Mouse (Mus musculus): ENCODE data around the gene Kcns3.
A peak's percentile ranks its signal among the peaks of the same experiment; 100 is the strongest.
"Not testable (repeated sequence)": the region's sequence is repeated elsewhere in the genome, so short reads cannot be mapped to it uniquely, and the experiment has no call there.

The Kcns3 gene

DNA sequence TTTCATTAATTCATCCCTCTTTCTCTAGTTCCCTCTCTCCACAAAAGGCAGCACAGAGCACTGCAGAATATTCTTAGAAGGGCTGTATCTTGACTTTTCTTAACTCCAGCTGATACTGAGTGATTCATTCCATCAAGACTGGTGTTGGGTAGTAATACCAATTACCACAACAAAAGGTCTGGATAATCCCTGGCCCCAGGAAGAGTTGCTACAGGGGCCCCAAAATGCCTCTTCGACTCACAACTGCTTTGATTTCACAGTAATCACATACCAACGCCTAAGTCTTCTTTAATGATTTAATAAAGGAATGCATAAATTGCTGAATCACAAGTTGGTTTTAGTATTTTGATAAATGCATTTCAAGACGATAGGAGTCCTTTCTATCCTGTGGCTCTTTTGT is 21.7 kb downstream of the Kcns3 start:
- Histone ChIP-seq H3K4me1 (replicated peaks; ENCODE audit: low read depth, low read length) (peaks cover 23% of the 10 kb centered on the region), H3K4me3 (replicated peaks; ENCODE audit: low read length) (no peak overlapping the region), H3K27me3 (ENCODE audit: insufficient read depth, low read length) (no peaks in the 10 kb centered on the region), H3K9me3 (ENCODE audit: low read length) (no peaks in the 10 kb centered on the region), H3K36me3 (ENCODE audit: insufficient read depth, low read length) (no peaks in the 10 kb centered on the region)
- no peak for TF ChIP-seq CTCF (conservative IDR thresholded peaks at IDR 0.05; ENCODE audit: low read length)
- TF ChIP-seq POU5F1 (IDR thresholded peaks at IDR 0.05; ENCODE audit: borderline replicate concordance, low read length), result no peak
- no peak; the same call in 1 of the 2 replicates for TF ChIP-seq NANOG (IDR thresholded peaks at IDR 0.05; ENCODE audit: borderline replicate concordance, low read length)

DNA sequence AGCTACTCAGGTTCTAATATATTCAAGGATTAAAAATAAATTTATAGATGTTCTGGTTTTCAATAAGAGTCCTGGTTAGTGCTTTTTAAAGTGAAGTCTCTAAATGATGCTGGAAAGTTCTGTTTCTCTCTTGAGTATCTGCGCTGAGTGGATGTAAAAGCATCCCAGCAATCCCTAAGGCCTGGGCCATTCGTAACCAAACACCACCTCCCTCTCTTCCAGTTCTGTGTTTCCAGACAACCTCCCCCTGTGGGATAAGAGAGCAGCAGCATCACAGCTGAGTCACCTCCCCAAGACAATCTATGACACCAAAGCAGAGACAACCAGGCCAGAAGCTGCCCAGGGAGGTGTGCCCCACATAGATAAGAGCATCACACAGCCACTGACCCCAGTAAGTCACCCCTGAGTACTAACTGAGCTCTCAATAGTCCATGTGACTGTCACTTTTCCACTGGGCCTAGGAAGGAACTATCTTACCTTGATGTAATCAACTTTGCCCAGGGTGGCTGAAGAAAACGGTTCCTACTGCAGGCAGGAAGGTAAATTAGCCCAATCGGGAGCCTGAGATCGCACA is 24.6 kb downstream of the Kcns3 start:
- no peaks in the 10 kb centered on the region for H3K27me3 ChIP-seq (ENCODE audit: insufficient read depth, low read length)
- no peak for TF ChIP-seq CTCF (conservative IDR thresholded peaks at IDR 0.05; ENCODE audit: low read length)
- no peak for TF ChIP-seq POU5F1 (IDR thresholded peaks at IDR 0.05; ENCODE audit: borderline replicate concordance, low read length)
- no peak for TF ChIP-seq NANOG (IDR thresholded peaks at IDR 0.05; ENCODE audit: borderline replicate concordance, low read length)
- peaks cover 22% of the 10 kb centered on the region for H3K4me1 ChIP-seq (replicated peaks; ENCODE audit: low read depth, low read length)

DNA sequence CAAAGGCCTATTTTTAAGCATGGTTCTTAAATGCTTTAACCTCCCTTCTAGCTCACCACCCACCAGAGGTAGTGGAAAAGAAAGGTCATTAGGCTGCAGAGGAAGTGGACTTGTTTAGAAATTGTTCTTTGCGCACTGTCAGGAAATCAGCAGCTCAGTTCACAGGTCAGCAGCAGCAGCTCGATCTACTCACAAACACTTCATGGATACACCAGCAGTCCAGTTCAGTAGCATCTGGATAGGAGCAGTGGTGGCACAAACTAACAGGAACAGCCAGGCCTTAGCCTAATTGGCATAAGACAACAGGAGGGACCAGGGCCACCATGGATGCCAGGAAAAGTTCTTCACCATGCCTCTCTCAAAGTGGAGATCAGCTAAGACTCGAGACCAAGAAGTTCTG is 49.3 kb downstream of the Kcns3 start:
- no peak overlapping the region for H3K4me3 ChIP-seq (replicated peaks; ENCODE audit: low read length)
- H3K9me3 ChIP-seq (ENCODE audit: low read length), result no peaks in the 10 kb centered on the region
- TF ChIP-seq CTCF (conservative IDR thresholded peaks at IDR 0.05; ENCODE audit: low read length) (no peak), POU5F1 (IDR thresholded peaks at IDR 0.05; ENCODE audit: borderline replicate concordance, low read length) (no peak), NANOG (IDR thresholded peaks at IDR 0.05; ENCODE audit: borderline replicate concordance, low read length) (no peak)
- H3K4me1 ChIP-seq (replicated peaks; ENCODE audit: low read depth, low read length), result no peaks in the 10 kb centered on the region
- H3K27me3 ChIP-seq (ENCODE audit: insufficient read depth, low read length), result no peaks in the 10 kb centered on the region
- no peaks in the 10 kb centered on the region for H3K36me3 ChIP-seq (ENCODE audit: insufficient read depth, low read length)

More for the DNA sequence above, 24.6 kb downstream of the Kcns3 start:
- H3K36me3 ChIP-seq (ENCODE audit: insufficient read depth, low read length), result no peaks in the 10 kb centered on the region
- H3K9me3 ChIP-seq (ENCODE audit: low read length), result no peaks in the 10 kb centered on the region
- H3K4me3 ChIP-seq (replicated peaks; ENCODE audit: low read length), result no peak overlapping the region

DNA sequence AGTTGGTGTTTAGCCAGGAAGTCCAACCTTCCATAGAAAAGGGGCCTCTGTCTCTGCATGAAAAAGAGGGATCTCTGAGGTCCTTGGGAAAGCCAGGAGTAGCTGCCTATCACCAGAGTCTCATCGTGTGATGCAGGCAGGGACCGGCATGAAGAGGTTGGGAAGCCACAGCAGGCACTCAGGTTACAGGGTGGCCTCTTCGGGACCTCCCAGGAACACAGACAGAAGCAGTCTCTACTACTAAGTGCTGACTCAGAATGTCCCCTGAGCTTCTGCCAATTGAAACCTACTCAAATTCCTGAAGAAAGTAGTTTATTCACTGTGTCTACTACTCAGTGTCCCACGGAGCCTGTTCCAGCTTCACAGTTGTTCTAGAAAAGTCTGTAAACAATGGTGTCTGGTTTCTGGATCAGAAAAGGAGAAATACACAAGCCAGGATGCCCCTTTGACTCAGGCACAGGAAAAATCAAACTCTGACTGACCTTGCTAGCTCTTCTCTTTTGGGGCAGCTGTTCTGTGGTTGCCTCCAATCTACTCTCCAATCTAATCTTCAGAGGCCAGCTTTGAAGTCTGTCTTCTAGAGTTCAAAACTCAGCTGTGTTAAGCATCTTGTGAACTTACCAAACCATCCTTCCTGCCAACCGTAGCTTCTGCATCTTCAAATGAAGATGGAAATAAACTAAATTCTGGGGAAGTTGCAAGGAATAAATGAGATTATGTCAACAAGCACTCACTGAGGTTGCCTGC is 62.1 kb downstream of the Kcns3 start:
- H3K4me1 ChIP-seq (replicated peaks; ENCODE audit: low read depth, low read length), result no peaks in the 10 kb centered on the region
- H3K9me3 ChIP-seq (ENCODE audit: low read length), result no peaks in the 10 kb centered on the region
- TF ChIP-seq NANOG (IDR thresholded peaks at IDR 0.05; ENCODE audit: borderline replicate concordance, low read length) (no peak), CTCF (conservative IDR thresholded peaks at IDR 0.05; ENCODE audit: low read length) (no peak), POU5F1 (IDR thresholded peaks at IDR 0.05; ENCODE audit: borderline replicate concordance, low read length) (no peak)
- H3K4me3 ChIP-seq (replicated peaks; ENCODE audit: low read length), result no peak overlapping the region
- H3K36me3 ChIP-seq (ENCODE audit: insufficient read depth, low read length), result 0 out of 2 replicates have a peak, but pooled peaks cover 8% of the 10 kb centered on the region
- no peaks in the 10 kb centered on the region for H3K27me3 ChIP-seq (ENCODE audit: insufficient read depth, low read length)

DNA sequence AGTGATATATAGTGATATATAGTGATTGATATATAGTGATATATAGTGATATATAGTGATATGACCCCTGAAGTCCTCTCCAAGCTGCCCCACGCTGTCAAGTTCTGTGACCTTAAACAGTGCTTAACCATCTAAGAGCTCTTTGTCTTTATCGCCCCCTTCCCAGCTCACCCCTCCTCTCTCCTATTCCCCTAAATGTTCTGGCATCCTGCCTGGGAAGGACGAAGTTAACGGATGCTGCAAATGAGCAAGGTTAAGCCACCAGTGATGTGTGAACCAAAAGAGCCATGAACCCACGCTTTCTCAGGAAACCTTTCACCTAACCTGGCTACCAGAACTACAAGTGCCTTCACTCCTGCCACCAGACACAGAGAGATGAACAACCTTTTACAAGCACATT is 64.0 kb downstream of the Kcns3 start:
- no peak overlapping the region for H3K4me3 ChIP-seq (replicated peaks; ENCODE audit: low read length)
- 0 out of 2 replicates have a peak, but pooled peaks cover 7% of the 10 kb centered on the region for H3K36me3 ChIP-seq (ENCODE audit: insufficient read depth, low read length)
- no peaks in the 10 kb centered on the region for H3K4me1 ChIP-seq (replicated peaks; ENCODE audit: low read depth, low read length)
- H3K9me3 ChIP-seq (ENCODE audit: low read length), result no peaks in the 10 kb centered on the region
- no peaks in the 10 kb centered on the region for H3K27me3 ChIP-seq (ENCODE audit: insufficient read depth, low read length)
- TF ChIP-seq CTCF (conservative IDR thresholded peaks at IDR 0.05; ENCODE audit: low read length) (no peak), POU5F1 (IDR thresholded peaks at IDR 0.05; ENCODE audit: borderline replicate concordance, low read length) (no peak), NANOG (IDR thresholded peaks at IDR 0.05; ENCODE audit: borderline replicate concordance, low read length) (no peak)

DNA sequence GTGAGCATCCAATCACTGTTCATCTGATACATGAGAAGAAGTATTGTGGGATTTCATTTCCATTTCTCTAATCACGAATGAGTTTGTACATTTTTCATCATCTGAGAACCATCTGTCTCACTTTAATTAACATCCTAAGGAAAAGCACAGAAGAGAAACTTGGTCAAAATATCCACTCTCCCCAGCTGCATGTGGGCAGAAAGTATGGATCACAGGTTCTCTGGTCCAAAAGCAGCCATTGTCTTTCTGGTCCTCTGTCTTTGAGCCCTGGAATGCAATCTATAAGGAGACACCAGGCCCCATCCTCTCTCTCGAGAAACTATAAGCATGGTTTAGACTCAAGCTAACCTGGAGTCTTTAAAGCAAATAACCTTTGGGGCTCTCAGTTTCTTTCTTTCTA is 79.8 kb downstream of the Kcns3 start:
- no peak overlapping the region for H3K4me3 ChIP-seq (replicated peaks; ENCODE audit: low read length)
- H3K27me3 ChIP-seq (ENCODE audit: insufficient read depth, low read length), result no peaks in the 10 kb centered on the region
- no peaks in the 10 kb centered on the region for H3K4me1 ChIP-seq (replicated peaks; ENCODE audit: low read depth, low read length)
- TF ChIP-seq NANOG (IDR thresholded peaks at IDR 0.05; ENCODE audit: borderline replicate concordance, low read length) (no peak), POU5F1 (IDR thresholded peaks at IDR 0.05; ENCODE audit: borderline replicate concordance, low read length) (no peak), CTCF (conservative IDR thresholded peaks at IDR 0.05; ENCODE audit: low read length) (no peak)
- no peaks in the 10 kb centered on the region for H3K36me3 ChIP-seq (ENCODE audit: insufficient read depth, low read length)
- no peaks in the 10 kb centered on the region for H3K9me3 ChIP-seq (ENCODE audit: low read length)

DNA sequence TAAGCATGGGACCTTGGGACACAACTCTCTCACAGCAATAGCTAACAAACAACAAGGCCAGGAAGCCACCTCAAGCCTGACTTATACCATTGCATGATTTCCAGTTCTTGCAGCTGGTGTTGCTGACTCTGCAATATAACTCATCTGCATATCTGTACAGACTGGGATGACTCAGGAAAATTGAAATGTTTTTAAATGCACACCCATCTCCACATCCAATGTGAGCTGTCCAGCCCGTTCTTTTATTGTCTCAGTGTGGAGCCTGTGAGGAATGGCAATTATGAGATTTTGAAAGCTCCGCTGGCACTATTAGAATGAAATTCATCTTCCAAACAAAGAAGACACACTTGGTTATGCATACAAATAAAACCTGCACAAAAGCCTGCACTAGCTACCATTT is 84.0 kb downstream of the Kcns3 start:
- H3K4me3 ChIP-seq (replicated peaks; ENCODE audit: low read length), result no peak overlapping the region

DNA sequence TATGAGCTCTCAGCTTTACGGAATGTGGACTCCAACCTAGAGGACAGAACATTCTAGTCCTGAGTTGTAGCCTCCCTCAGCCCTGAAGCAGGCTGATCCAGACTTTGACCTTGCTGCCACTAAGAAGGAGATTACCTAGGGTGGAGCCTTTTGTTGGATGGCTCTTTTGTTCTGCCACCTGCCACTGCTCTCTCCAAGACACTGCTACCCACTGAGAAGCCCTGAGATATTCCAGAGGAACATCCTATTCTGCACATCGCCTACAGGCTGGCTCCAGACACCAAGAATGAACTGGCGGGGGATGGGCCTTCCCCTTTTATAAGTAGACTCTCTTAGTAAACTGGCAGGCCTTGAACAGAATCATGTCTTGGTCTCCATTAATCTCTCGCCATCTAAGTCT is 98.2 kb downstream of the Kcns3 start:
- H3K9me3 ChIP-seq (ENCODE audit: low read length); H3K27me3 ChIP-seq (ENCODE audit: insufficient read depth, low read length); H3K36me3 ChIP-seq (ENCODE audit: insufficient read depth, low read length); H3K4me3 ChIP-seq (replicated peaks; ENCODE audit: low read length): not testable (repeated sequence)
- H3K4me1 ChIP-seq (replicated peaks; ENCODE audit: low read depth, low read length), result peaks cover 24% of the 10 kb centered on the region
- peak; percentile 58 for TF ChIP-seq NANOG (IDR thresholded peaks at IDR 0.05; ENCODE audit: borderline replicate concordance, low read length)

More for the DNA sequence above, 84.0 kb downstream of the Kcns3 start:
- no peaks in the 10 kb centered on the region for H3K36me3 ChIP-seq (ENCODE audit: insufficient read depth, low read length)
- 0 out of 2 replicates have a peak, but pooled peaks cover 3% of the 10 kb centered on the region for H3K4me1 ChIP-seq (replicated peaks; ENCODE audit: low read depth, low read length)
- no peaks in the 10 kb centered on the region for H3K9me3 ChIP-seq (ENCODE audit: low read length)
- TF ChIP-seq POU5F1 (IDR thresholded peaks at IDR 0.05; ENCODE audit: borderline replicate concordance, low read length), result no peak
- TF ChIP-seq CTCF (conservative IDR thresholded peaks at IDR 0.05; ENCODE audit: low read length), result no peak
- TF ChIP-seq NANOG (IDR thresholded peaks at IDR 0.05; ENCODE audit: borderline replicate concordance, low read length), result no peak
- H3K27me3 ChIP-seq (ENCODE audit: insufficient read depth, low read length), result no peaks in the 10 kb centered on the region
